Mouse (Mus musculus) limb, embryonic 14.5 days (tissue): ENCODE measurements around the gene Nav3. TPM values are rescaled to one million over a fixed set of nuclear protein-coding genes. Genes with fewer than 3 reads are reported as not detected.

ENCODE experiments used
- ATAC-seq: fragments of 200-750 bp; cut with Nextera tagmentation; 2 replicates; pipeline ENCODE4 v1.8.0; 2017; ENCODE audit warnings: low read depth, moderate number of reproducible peaks, moderate TSS enrichment; ENCODE audit not compliant: low FRiP score
- DNase-seq: peaks from one replicate; pipeline ENCODE4 v3.0.0-alpha.2; 2015; ENCODE audit warnings: low spot score
- H3K27ac ChIP-seq: fragments of 300-500 bp; sonication (generic); replicated peaks from 2 replicates; pipeline ENCODE4 v1.5.1; 2014; ENCODE audit warnings: low read depth, mild to moderate bottlenecking, low read length, moderate library complexity, mixed read lengths
- H3K27me3 ChIP-seq: fragments of 300-500 bp; sonication (generic); 2 replicates; pipeline ENCODE4 v1.6.1; 2014; ENCODE audit warnings: low read length, mixed read lengths; ENCODE audit not compliant: control insufficient read depth, insufficient read depth
- H3K36me3 ChIP-seq: fragments of 300-500 bp; sonication (generic); 2 replicates; pipeline ENCODE4 v1.6.1; 2014; ENCODE audit warnings: mild to moderate bottlenecking, low read length, moderate library complexity, mixed read lengths; ENCODE audit not compliant: control insufficient read depth, insufficient read depth
- H3K4me1 ChIP-seq: fragments of 300-500 bp; sonication (generic); 2 replicates; pipeline ENCODE4 v1.6.1; 2014; ENCODE audit warnings: antibody characterized with exemption, low read length, mixed read lengths; ENCODE audit not compliant: control insufficient read depth, insufficient read depth
- H3K4me2 ChIP-seq: fragments of 300-500 bp; sonication (generic); replicated peaks from 2 replicates; pipeline ENCODE4 v1.6.1; 2014; ENCODE audit warnings: low read depth, mild to moderate bottlenecking, low read length, moderate library complexity; ENCODE audit not compliant: severe bottlenecking
- H3K4me3 ChIP-seq: fragments of 300-500 bp; sonication (generic); replicated peaks from 2 replicates; pipeline ENCODE4 v1.5.1; 2014; ENCODE audit warnings: low read length
- H3K9ac ChIP-seq: fragments of 300-500 bp; sonication (generic); 2 replicates; pipeline ENCODE4 v1.6.1; 2014; ENCODE audit warnings: mild to moderate bottlenecking, low read depth, low read length, moderate library complexity; ENCODE audit not compliant: severe bottlenecking
- H3K9me3 ChIP-seq: fragments of 300-500 bp; sonication (generic); 2 replicates; pipeline ENCODE4 v1.6.1; 2016; ENCODE audit warnings: low read length; ENCODE audit not compliant: control insufficient read depth
- POLR2A ChIP-seq: fragments of 200-500 bp; IDR thresholded peaks from 2 replicates; pipeline ENCODE4 v1.8.0; 2012; ENCODE audit warnings: inconsistent platforms, mild to moderate bottlenecking, moderate library complexity, borderline replicate concordance; ENCODE audit not compliant: insufficient read depth, insufficient read length; ENCODE audit errors: extremely low read depth
- WGBS: fragments of 180-500 bp; shearing (Covaris S2); extraction: QIAGEN DNeasy Blood & Tissue Kit; methylation state at CpG from one replicate; pipeline ENCODE4 v1.1.7; 2014; 5-methylcytosine and 5-hydroxymethylcytosine counted together
- polyA plus RNA-seq, 2 experiments: library from polyadenylated mRNA; depleted of rRNA in 1 of 2; stranded (reverse) in 1 of 2; unstranded in 1 of 2; fragments of >200 nt; fragmentation: Nextera tagmentation in 1 of 2; extraction: Ambion mirVana in 1 of 2; gene quantifications; 2 replicates each; pipeline versions ENCODE4 v1.2.1 to v1.2.3; 2012 to 2014

Nav3 gene
- polyA plus RNA-seq, 2 experiments: 6.6 to 7.5 TPM

GRCm38 (mm10) chr10:109919515-109919914, 536.5 kb downstream of the Nav3 start:
- Histone ChIP-seq H3K4me2 (no peak overlapping the region), H3K4me1 (no peaks in the 10 kb centered on the region), H3K27me3 (no peaks in the 10 kb centered on the region), H3K27ac (no peak overlapping the region), H3K36me3 (no peaks in the 10 kb centered on the region), H3K9me3 (no peaks in the 10 kb centered on the region), H3K4me3 (no peak overlapping the region), H3K9ac (no peak overlapping the region)
- DNase-seq (no peak), ATAC-seq (no peak)
- WGBS: 56% methylated on average over 1 of the region's 1 CpGs
- no peak for TF ChIP-seq POLR2A

GRCm38 (mm10) chr10:109907206-109907605, 548.8 kb downstream of the Nav3 start:
- no peak for DNase-seq

GRCm38 (mm10) chr10:109906413-109906785, 549.6 kb downstream of the Nav3 start:
- no peak for TF ChIP-seq POLR2A
- no peaks in the 10 kb centered on the region for H3K9me3 ChIP-seq

More at GRCm38 (mm10) chr10:109907206-109907605, 548.8 kb downstream of the Nav3 start:
- no peak overlapping the region for H3K9ac ChIP-seq
- no peak overlapping the region for H3K27ac ChIP-seq
- ATAC-seq: no peak
- H3K36me3 ChIP-seq: no peaks in the 10 kb centered on the region
- H3K4me3 ChIP-seq: no peak overlapping the region
- WGBS: 74% methylated on average over 4 of the region's 4 CpGs
- no peak overlapping the region for H3K4me2 ChIP-seq
- H3K9me3 ChIP-seq: no peaks in the 10 kb centered on the region
- no peaks in the 10 kb centered on the region for H3K27me3 ChIP-seq
- TF ChIP-seq POLR2A: no peak
- H3K4me1 ChIP-seq: no peaks in the 10 kb centered on the region

GRCm38 (mm10) chr10:109905649-109906412, 550.2 kb downstream of the Nav3 start:
- Histone ChIP-seq H3K9ac (no peak overlapping the region), H3K27me3 (no peaks in the 10 kb centered on the region), H3K9me3 (no peaks in the 10 kb centered on the region), H3K27ac (no peak overlapping the region), H3K4me3 (no peak overlapping the region), H3K4me1 (no peaks in the 10 kb centered on the region), H3K4me2 (no peak overlapping the region), H3K36me3 (no peaks in the 10 kb centered on the region)
- ATAC-seq (no peak), DNase-seq (peak; percentile 23)
- WGBS: 18% methylated on average over 9 of the region's 9 CpGs
- no peak for TF ChIP-seq POLR2A

More at GRCm38 (mm10) chr10:109906413-109906785, 549.6 kb downstream of the Nav3 start:
- DNase-seq (no peak), ATAC-seq (no peak)
- WGBS: 48% methylated on average over 6 of the region's 6 CpGs
- Histone ChIP-seq H3K9ac (no peak overlapping the region), H3K4me3 (no peak overlapping the region), H3K4me1 (no peaks in the 10 kb centered on the region), H3K27me3 (no peaks in the 10 kb centered on the region), H3K36me3 (no peaks in the 10 kb centered on the region), H3K4me2 (no peak overlapping the region), H3K27ac (no peak overlapping the region)

- DNase-seq: no peak
- H3K4me1 ChIP-seq: no peaks in the 10 kb centered on the region
- H3K9me3 ChIP-seq: no peaks in the 10 kb centered on the region
- H3K4me3 ChIP-seq: no peak overlapping the region
- no peak overlapping the region for H3K9ac ChIP-seq
- WGBS: 75% methylated on average over 1 of the region's 1 CpGs
- TF ChIP-seq POLR2A: no peak
- H3K4me2 ChIP-seq: no peak overlapping the region
- no peaks in the 10 kb centered on the region for H3K36me3 ChIP-seq
- no peak overlapping the region for H3K27ac ChIP-seq
- ATAC-seq: no peak
- no peaks in the 10 kb centered on the region for H3K27me3 ChIP-seq
Measured at GRCm38 (mm10) chr10:109904841-109905240, 551.2 kb downstream of the Nav3 start.
